Mouse (Mus musculus): ENCODE results near the gene Slmap. TPM values are rescaled to one million over a fixed set of nuclear protein-coding genes. Genes with fewer than 3 reads are reported as not detected.

Gene Slmap
- 10 to 100 TPM; 90.5 to 91.3 TPM for total RNA-seq (2023)

DNA sequence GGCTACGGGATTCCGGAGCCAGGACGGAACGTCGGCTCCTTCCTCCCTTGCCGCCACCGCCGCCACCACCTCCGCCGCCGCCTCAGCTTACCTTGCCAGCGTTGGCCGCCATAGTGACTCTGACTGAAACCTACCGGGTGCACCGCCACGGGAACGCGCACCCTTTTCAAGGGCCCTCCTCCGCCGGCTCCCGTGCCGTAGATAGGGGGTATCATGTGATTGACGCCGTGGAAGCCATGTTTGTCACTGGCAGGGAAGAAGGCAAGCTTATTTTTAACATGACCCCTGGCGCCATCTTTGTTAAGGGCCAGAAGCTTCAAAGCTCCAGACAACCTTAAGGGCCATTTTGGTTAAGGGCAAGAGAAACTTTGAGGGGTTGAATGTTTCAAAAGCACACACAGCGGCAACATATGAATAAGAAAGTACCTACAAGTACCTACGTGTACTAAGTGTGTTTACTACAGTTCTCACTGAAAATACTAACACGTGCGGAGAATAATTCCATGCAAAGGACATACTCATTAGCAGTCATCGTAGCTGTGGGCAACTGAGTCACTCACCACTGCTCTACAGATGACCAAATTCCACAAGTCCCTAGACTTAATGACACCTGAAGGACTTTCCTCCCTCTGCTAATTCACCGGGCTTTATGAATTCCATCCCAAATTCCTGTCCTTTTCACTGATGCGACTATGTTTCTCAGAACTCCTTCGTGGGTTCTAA is at the start of gene Slmap:
Slmap (minus strand) TSS at position 175 of the 723 bp plus-strand sequence.

DNA sequence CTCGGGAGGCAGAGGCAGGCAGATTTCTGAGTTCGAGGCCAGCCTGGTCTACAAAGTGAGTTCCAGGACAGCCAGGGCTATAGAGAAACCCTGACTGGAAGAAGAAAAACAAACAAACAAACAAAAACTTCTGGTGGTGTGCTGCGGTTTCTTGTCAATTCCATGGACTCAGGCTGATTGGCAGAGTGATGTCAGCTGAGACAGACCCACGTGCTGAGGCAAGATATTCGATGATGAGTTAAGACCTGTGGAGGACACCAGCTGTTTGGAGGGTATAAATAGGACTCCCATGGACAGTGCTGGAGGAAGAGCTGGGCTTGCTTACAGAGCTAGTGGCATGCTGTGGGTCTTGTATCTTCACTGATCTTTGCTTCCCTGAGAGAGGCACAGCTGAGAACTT is 38.8 kb upstream of the Slmap start, which contains the start of gene Dennd6a:
Dennd6a (plus strand) TSS at position 301 of the 400 bp plus-strand sequence.

Other genes starting within 250 kb of the Slmap start
- 10 to 100 TPM; 14.6 to 15.1 TPM for gene Dennd6a, start 38.9 kb upstream of the Slmap start, total RNA-seq (2023)
- gene Arf4, start 103.1 kb upstream of the Slmap start, total RNA-seq (2023) = 100 to 1,000 TPM; 161 to 169 TPM
- gene Pde12, start 135.0 kb upstream of the Slmap start, total RNA-seq (2023) = 1 to 10 TPM; 6.8 to 7.6 TPM
- under 1 TPM in 1 of 2 experiments, not detected in 1; 0.07 TPM for gene Dnah12, start 158.3 kb upstream of the Slmap start, total RNA-seq (2023)